Mouse (Mus musculus) lung, postnatal 0 days (tissue): Measurements from ENCODE around the gene Snu13.

Source experiments
- CTCF ChIP-seq: IDR thresholded peaks from 2 replicates; pipeline ENCODE4 v1.5.1; 2016; ENCODE audit warnings: antibody characterized with exemption, mild to moderate bottlenecking
- EP300 ChIP-seq: IDR thresholded peaks from 2 replicates; pipeline ENCODE4 v1.6.1; 2016; ENCODE audit warnings: antibody characterized with exemption, mild to moderate bottlenecking, control low read depth

- TF ChIP-seq EP300 = no peak
- TF ChIP-seq CTCF = no peak
These were observed 22.5 kb upstream of the Snu13 start, which contains the start of gene Mei1 for GRCm38 (mm10) chr15:82069898-82070297.
